Mouse (Mus musculus): Measurements from ENCODE around the gene Acvr1b.

GRCm38 (mm10) chr15:101240799-101241204, 66.9 kb downstream of the Acvr1b start:
- TF ChIP-seq CEBPB (IDR thresholded peaks at IDR 0.05; ENCODE audit: insufficient read depth, poor library complexity, severe bottlenecking) (no peak), MAX (IDR thresholded peaks at IDR 0.05; ENCODE audit: low read depth) (no peak), TCF12 (IDR thresholded peaks at IDR 0.05; ENCODE audit: insufficient read depth, poor library complexity, severe bottlenecking) (no peak), POLR2A (IDR thresholded peaks at IDR 0.05; ENCODE audit: insufficient read length, low read depth) (peak; percentile 59), SRF (IDR thresholded peaks at IDR 0.05; ENCODE audit: control insufficient read depth, insufficient read length, low read depth) (no peak), REST (IDR thresholded peaks at IDR 0.05; ENCODE audit: insufficient read depth, insufficient read length) (no peak), TCF3 (IDR thresholded peaks at IDR 0.05; ENCODE audit: insufficient read length, low read depth) (no peak), E2F4 (IDR thresholded peaks at IDR 0.05; ENCODE audit: insufficient read depth) (no peak), POLR2AphosphoS2 (IDR thresholded peaks at IDR 0.05; ENCODE audit: insufficient read length, low read depth) (peak; percentile 66), MYOD1 (IDR thresholded peaks at IDR 0.05; ENCODE audit: control insufficient read depth in 1 of 3, insufficient read length in 2 of 3, low read depth in 2 of 3) (peak; percentile 65 to 91 (median 71)), USF1 (IDR thresholded peaks at IDR 0.05; ENCODE audit: low read depth) (no peak)

Measured in myocyte (in vitro differentiated cells).